Mouse (Mus musculus) lung, embryonic 14.5 days (tissue): ENCODE data around the gene Gzma. TPM values are rescaled to one million over a fixed set of nuclear protein-coding genes. Genes with fewer than 3 reads are reported as not detected.

ENCODE experiments used
- ATAC-seq: fragments of 200-750 bp; cut with Nextera tagmentation; 2 replicates; pipeline ENCODE4 v1.8.0; 2017; ENCODE audit warnings: mild to moderate bottlenecking, moderate TSS enrichment, moderate library complexity; ENCODE audit not compliant: insufficient read depth
- DNase-seq: peaks from one replicate; pipeline ENCODE4 v3.0.0-alpha.2; 2015
- H3K27ac ChIP-seq: fragments of 300-500 bp; sonication (generic); 2 replicates; pipeline ENCODE4 v1.5.1; 2014; ENCODE audit warnings: low read depth, mild to moderate bottlenecking, moderate library complexity
- H3K27me3 ChIP-seq: fragments of 300-500 bp; sonication (generic); 2 replicates; pipeline ENCODE4 v1.6.1; 2014; ENCODE audit warnings: low read length, control low read depth; ENCODE audit not compliant: insufficient read depth
- H3K36me3 ChIP-seq: fragments of 300-500 bp; sonication (generic); 2 replicates; pipeline ENCODE4 v1.6.1; 2014; ENCODE audit warnings: control low read depth; ENCODE audit not compliant: insufficient read depth
- H3K4me1 ChIP-seq: fragments of 300-500 bp; sonication (generic); 2 replicates; pipeline ENCODE4 v1.6.1; 2014; ENCODE audit warnings: antibody characterized with exemption, control low read depth; ENCODE audit not compliant: insufficient read depth
- H3K4me2 ChIP-seq: fragments of 300-500 bp; sonication (generic); 2 replicates; pipeline ENCODE4 v1.6.1; 2014; ENCODE audit warnings: mild to moderate bottlenecking
- H3K4me3 ChIP-seq: fragments of 300-500 bp; sonication (generic); 2 replicates; pipeline ENCODE4 v1.5.1; 2014; ENCODE audit warnings: low read depth, low read length
- H3K9ac ChIP-seq: fragments of 300-500 bp; sonication (generic); 2 replicates; pipeline ENCODE4 v1.6.1; 2014
- H3K9me3 ChIP-seq: fragments of 300-500 bp; sonication (generic); 2 replicates; pipeline ENCODE4 v1.6.1; 2016; ENCODE audit warnings: low read depth, low read length, control low read depth
- CTCF ChIP-seq: IDR thresholded peaks from 2 replicates; pipeline ENCODE4 v1.5.1; 2016; ENCODE audit warnings: antibody characterized with exemption, low read depth
- WGBS: fragments of 180-500 bp; shearing (Covaris S2); extraction: QIAGEN DNeasy Blood & Tissue Kit; methylation state at CpG from one replicate; pipeline ENCODE4 v1.1.7; 2014; 5-methylcytosine and 5-hydroxymethylcytosine counted together
- polyA plus RNA-seq: library from polyadenylated mRNA; unstranded; fragments of >200 nt; fragmentation: Nextera tagmentation; extraction: Ambion mirVana; gene quantifications from 2 replicates; pipeline ENCODE4 v1.2.1, GENCODE M21; 2014

Gzma gene
- polyA plus RNA-seq, 1 experiment from 2014 or later = not detected

DNA sequence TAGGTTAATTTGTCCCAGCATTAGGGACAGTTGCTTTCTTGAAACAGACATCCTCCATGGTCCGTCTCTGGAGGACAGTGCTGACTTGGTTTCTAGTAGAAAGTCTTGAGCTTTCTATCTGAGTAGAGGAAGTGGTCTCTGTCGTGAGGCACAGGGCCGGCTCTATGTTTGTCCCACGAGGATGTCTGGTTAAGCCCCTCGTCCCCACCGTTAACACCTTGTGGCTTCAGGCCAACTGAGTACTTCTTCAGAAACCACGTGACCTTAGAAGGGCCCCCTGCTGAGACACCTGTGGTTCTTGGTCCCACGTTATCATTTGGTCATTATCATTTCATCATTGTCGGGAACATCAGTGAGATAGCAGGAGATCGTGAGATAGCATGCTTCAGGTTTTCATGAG, 1.0 kb upstream of the Gzma start:
- no peaks in the 10 kb centered on the region for H3K4me1 ChIP-seq
- H3K36me3 ChIP-seq = no peaks in the 10 kb centered on the region
- no peak overlapping the region for H3K9ac ChIP-seq
- H3K27ac ChIP-seq = no peak overlapping the region
- no peaks in the 10 kb centered on the region for H3K27me3 ChIP-seq
- 67% methylated on average over 10 of the region's 10 CpGs for WGBS
- ATAC-seq (no peak), DNase-seq (no peak)
- H3K4me2 ChIP-seq = no peak overlapping the region
- TF ChIP-seq CTCF = no peak
- H3K9me3 ChIP-seq = no peaks in the 10 kb centered on the region
- H3K4me3 ChIP-seq = no peak overlapping the region

DNA sequence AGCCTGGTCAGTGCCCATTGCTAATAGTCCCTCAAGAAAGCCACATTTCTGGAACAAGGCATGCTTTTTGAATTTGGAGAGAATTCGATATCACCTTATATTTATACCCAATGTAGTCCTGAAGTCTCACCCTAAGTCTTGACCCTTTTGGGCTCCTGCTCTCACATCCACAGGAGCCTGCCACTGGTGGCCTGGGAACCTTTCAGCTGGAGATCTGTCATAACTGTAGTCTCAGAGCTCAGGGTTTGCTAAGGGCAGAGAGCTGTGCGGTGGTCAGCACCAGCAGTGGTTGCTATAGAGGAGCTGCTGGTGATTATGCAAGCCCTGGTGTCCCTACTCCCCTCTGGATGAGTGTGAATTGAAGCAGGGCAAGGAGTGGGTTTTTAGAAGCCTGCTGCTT, 2.4 kb downstream of the Gzma start:
- Histone ChIP-seq H3K27ac (no peak overlapping the region), H3K4me2 (no peak overlapping the region), H3K36me3 (no peaks in the 10 kb centered on the region), H3K4me3 (no peak overlapping the region), H3K27me3 (no peaks in the 10 kb centered on the region), H3K9me3 (no peaks in the 10 kb centered on the region), H3K9ac (no peak overlapping the region), H3K4me1 (no peaks in the 10 kb centered on the region)
- 89% methylated on average over 2 of the region's 2 CpGs for WGBS
- TF ChIP-seq CTCF = no peak
- DNase-seq (no peak), ATAC-seq (no peak)

DNA sequence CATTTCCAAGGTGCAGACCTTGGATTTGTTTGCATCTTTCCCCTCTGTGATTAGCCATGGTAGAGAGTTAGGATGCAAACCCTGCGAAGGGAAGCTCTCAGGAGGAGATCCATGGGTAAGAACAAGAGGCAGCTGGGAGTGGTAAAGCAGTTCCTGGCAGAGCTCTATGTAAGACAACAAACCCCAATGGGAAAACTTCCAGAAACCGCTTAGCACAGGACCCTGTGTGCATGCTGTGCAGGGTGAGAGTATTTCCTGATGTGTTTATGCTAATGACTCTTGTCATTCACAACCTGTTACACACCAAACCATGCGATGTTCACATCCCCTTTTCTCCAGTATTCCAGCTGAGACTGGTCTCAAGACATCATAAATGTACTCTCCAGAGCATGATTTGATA, 3.8 kb downstream of the Gzma start:
- Histone ChIP-seq H3K36me3 (no peaks in the 10 kb centered on the region), H3K4me3 (no peak overlapping the region), H3K27ac (no peak overlapping the region), H3K27me3 (no peaks in the 10 kb centered on the region), H3K9me3 (no peaks in the 10 kb centered on the region), H3K9ac (no peak overlapping the region), H3K4me2 (no peak overlapping the region), H3K4me1 (no peaks in the 10 kb centered on the region)
- no peak for DNase-seq
- 60% methylated on average over 3 of the region's 3 CpGs for WGBS
- ATAC-seq = no peak
- TF ChIP-seq CTCF = no peak

DNA sequence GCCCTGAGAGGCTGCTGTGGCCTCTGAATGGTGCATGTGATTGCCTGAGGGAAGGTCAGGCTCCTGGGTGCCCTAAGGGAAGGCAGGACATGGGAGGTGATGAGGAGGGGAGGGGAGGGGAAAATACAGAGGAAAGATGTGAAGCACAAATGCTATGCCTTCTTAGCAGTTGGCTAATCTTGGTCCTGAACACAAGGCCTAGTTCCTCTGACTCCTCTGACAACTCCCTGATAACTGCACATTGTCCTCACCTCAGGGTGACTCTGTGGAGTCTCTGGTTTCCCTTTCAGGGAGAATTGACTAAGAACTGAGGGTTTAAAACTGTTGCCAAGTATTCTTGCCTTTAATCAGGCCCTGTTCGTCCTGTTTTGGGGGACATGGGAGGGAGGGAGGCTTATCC, 6.2 kb downstream of the Gzma start:
- Histone ChIP-seq H3K4me2 (no peak overlapping the region), H3K9ac (no peak overlapping the region), H3K4me1 (no peaks in the 10 kb centered on the region), H3K27ac (no peak overlapping the region), H3K36me3 (no peaks in the 10 kb centered on the region), H3K9me3 (no peaks in the 10 kb centered on the region), H3K27me3 (no peaks in the 10 kb centered on the region), H3K4me3 (no peak overlapping the region)
- DNase-seq (no peak), ATAC-seq (no peak)
- WGBS = 73% methylated on average over 1 of the region's 1 CpGs
- no peak for TF ChIP-seq CTCF

DNA sequence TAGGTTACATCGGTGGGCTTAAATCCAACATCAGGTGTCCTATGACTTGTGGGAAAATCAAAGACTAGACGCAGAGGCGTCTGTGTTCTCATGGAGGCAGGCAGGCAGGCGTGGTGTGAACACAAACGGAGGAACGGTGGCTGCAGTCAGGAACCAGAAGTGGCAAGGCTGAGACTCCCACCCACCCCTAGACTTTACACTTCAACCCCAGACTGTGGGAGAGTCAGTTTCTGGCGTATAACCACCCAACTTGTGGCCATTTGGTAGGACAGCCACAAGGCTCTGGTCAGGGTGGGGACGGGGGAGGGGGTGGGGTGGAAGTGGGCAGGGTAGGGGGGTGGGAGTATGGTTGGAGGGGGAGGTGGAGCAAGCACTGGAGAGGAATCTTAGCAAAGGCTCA, 10.3 kb downstream of the Gzma start:
- Histone ChIP-seq H3K4me1 (no peaks in the 10 kb centered on the region), H3K4me2 (no peak overlapping the region), H3K9ac (no peak overlapping the region), H3K36me3 (no peaks in the 10 kb centered on the region), H3K4me3 (no peak overlapping the region), H3K27ac (no peak overlapping the region), H3K27me3 (no peaks in the 10 kb centered on the region), H3K9me3 (no peaks in the 10 kb centered on the region)
- ATAC-seq (no peak), DNase-seq (no peak)
- 52% methylated on average over 8 of the region's 8 CpGs for WGBS
- no peak for TF ChIP-seq CTCF

DNA sequence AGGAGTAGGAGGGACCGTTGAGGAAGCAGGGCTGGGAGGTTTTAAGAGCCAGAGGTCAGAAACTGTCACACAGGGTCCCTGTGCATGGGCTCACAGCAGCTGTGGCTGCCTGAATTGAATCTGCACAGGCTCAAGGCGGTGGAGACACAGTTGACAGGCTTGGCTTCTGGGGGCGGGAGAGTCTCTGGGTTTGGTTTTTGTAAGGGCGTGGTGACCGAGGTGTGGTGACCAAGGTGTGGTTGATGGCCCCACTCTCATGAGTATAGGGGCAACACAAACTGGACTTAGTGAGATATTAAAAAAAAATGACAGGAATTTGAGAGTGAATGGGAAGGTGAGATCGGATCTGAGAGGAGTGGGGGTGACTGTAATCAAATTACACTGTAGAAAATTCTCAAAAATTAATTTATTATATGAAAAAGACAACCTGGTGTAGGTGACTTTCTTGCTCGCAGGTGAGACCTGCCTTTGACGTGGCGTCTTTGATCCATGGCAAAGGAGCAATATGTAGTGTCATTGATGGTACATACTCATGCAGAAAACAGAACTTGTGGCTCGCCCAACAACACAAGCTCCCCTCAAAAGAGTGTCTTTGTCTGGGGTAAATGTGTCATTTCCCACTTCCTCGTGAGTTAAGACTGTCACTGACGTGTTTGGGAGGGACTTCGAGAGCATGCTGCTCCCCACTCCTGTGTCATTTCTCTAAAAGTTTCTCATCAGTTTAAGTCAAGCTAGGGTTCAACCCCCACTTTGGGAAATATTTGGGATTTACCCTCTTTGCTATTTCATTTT, 13.4 kb downstream of the Gzma start:
- H3K27ac ChIP-seq = no peak overlapping the region
- no peak overlapping the region for H3K4me3 ChIP-seq
- no peaks in the 10 kb centered on the region for H3K9me3 ChIP-seq
- no peak overlapping the region for H3K9ac ChIP-seq
- TF ChIP-seq CTCF = no peak
- H3K27me3 ChIP-seq = no peaks in the 10 kb centered on the region
- no peak for ATAC-seq
- H3K36me3 ChIP-seq = no peaks in the 10 kb centered on the region
- no peaks in the 10 kb centered on the region for H3K4me1 ChIP-seq
- no peak for DNase-seq
- H3K4me2 ChIP-seq = no peak overlapping the region
- 70% methylated on average over 13 of the region's 13 CpGs for WGBS

DNA sequence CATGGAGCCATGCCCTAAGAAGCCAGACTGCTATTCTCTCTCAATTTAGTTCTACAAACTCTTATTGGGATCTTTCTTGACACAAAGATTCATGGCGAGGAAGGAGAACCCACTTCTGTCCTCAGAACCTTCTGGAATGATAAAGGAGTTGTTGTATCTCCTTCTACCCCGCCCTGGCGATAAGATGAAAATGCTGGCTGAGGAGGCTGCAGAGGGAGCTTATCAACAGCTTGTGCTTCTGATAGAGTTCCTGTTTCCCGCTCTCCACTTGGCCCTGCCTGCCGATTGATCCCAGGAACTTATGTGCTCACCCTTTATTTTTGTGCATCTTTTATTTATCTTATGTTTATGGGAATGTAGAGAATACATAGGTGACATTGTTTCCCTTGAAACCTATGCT, 16.0 kb downstream of the Gzma start:
- DNase-seq (no peak), ATAC-seq (no peak)
- no peak for TF ChIP-seq CTCF
- Histone ChIP-seq H3K27ac (no peak overlapping the region), H3K9ac (no peak overlapping the region), H3K4me1 (no peaks in the 10 kb centered on the region), H3K27me3 (no peaks in the 10 kb centered on the region), H3K4me3 (no peak overlapping the region), H3K36me3 (no peaks in the 10 kb centered on the region), H3K9me3 (no peaks in the 10 kb centered on the region), H3K4me2 (no peak overlapping the region)
- 45% methylated on average over 5 of the region's 5 CpGs for WGBS
